Mouse (Mus musculus): ENCODE measurements at regions not wholly inside any gene's neighbourhood (a gene's known extent, or its start where the extent isn't known, plus 50 kb on each side); places are given as distances from the start of the nearest gene placed in this dataset.
"Not testable (repeated sequence)": the region's sequence is repeated elsewhere in the genome, so short reads cannot be mapped to it uniquely, and the experiment has no call there.

DNA sequence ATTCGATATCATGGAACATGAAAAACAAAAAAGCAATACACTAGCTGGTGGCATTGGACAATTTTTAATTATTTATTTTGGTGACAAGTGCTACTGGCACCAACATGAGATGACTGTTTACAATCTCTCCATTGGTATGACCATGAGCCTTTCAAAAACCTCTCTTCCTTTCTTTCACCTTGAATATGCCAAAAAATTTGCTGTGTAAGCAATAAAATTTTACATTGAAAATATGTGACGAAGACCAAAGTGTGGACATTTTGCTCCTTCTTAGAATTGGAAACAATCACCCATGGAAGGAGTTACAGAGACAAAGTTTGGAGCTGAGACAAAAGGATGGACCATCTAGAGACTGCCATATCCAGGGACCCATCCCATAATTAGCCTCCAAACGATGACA, 83.4 kb upstream of the Gm49339 start:
- intact Hi-C loops (cut with DNase I); H3K4me3 ChIP-seq; DNase-seq; H3K27ac ChIP-seq: not testable (repeated sequence)

DNA sequence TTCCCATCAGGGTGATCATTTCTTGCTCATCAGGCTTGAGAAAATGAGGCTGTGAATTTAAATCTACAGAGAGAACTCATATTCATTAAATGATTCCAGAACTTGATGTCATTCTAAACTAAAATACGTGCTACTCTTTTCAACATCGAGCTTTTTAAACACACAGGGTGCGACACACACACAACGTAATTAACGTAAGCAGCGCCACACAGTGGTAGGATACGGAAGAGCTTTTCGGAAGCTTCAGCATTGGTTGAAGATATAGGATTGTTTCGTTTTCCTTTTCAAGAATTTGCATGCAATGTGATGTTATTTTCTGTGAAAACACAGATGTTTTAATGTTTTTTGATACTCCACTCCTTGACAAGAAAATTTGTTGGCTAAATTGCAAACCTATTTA, 75.3 kb upstream of the Gm49339 start:
- intact Hi-C loops (cut with DNase I), result loop anchor here (2.0 kb wide), 1 partner anchor 706 kb away; no protein-coding TSS in a partner anchor

DNA sequence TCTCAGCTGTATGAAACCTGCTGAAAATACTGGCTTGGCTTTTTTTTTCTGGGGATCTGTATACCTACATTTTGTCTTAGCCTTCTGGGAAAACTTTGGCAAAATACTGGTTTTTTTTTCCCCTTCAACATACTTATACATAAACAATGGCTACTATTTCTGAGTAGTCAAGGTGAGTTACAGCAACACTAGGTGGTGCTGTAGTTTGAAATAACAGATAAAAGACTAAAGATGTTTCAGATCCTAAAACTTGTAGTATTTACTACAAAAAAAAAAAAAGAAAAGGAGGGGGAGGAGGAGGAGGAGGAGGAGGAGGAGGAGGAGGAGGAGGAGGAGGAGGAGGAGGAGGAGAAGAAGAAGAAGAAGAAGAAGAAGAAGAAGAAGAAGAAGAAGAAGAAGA, 67.6 kb upstream of the Gm49339 start:
- Histone ChIP-seq H3K27ac (no peak overlapping the region), H3K4me3 (no peak overlapping the region)
- no peak for TF ChIP-seq CTCF (IDR thresholded peaks at IDR 0.05)
- DNase-seq, result no peak
- intact Hi-C loops (cut with DNase I), result no loop called here

More for the DNA sequence above, 75.3 kb upstream of the Gm49339 start:
- Histone ChIP-seq H3K4me3 (peak overlapping the region; percentile 40), H3K27ac (no peak overlapping the region)
- peak; percentile 62 for TF ChIP-seq CTCF (IDR thresholded peaks at IDR 0.05)
- DNase-seq, result peak; percentile 22

DNA sequence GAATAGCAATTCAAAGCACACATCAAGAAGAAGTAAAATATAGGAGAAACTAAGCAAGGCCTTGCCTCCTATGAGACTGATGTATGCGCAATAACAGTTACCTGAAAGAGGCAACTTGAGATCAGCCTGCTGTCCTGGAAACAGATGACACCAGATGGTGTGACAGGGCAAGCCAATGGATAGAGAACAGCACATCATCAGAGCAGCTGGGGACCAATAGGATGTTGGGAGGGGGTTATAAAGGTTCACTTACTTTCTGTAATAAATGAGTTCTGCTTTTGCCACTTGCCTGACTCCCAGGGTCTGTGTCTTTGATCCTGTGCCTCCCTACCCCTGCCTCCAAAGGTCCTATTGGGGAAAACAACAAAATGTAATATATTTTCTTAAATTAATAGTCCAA, 65.9 kb upstream of the Gm49339 start:
- intact Hi-C loops (cut with DNase I), result no loop called here
- no peak for DNase-seq
- Histone ChIP-seq H3K4me3 (no peak overlapping the region), H3K27ac (no peak overlapping the region)
- no peak for TF ChIP-seq CTCF (IDR thresholded peaks at IDR 0.05)

DNA sequence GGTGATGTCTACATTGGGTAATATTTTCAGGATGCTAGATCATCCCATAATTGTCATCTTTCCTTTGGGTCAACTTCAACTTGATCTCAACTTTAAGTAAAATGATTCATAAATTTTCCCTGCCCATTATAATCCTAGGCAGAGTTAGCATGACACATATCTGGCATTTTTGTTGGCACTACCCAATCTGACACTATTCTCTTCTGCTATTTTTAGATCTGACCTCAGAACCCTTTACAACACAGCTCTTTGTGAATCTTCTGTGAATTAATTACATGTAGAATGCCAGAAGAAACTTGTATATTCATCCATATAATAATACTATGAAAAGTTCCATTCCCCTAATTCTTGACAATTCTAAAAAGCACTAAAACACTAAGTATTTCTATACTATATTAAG, 63.7 kb upstream of the Gm49339 start:
- Histone ChIP-seq H3K27ac (no peak overlapping the region), H3K4me3 (no peak overlapping the region)
- no peak for TF ChIP-seq CTCF (IDR thresholded peaks at IDR 0.05)
- DNase-seq, result no peak
- intact Hi-C loops (cut with DNase I), result no loop called here

DNA sequence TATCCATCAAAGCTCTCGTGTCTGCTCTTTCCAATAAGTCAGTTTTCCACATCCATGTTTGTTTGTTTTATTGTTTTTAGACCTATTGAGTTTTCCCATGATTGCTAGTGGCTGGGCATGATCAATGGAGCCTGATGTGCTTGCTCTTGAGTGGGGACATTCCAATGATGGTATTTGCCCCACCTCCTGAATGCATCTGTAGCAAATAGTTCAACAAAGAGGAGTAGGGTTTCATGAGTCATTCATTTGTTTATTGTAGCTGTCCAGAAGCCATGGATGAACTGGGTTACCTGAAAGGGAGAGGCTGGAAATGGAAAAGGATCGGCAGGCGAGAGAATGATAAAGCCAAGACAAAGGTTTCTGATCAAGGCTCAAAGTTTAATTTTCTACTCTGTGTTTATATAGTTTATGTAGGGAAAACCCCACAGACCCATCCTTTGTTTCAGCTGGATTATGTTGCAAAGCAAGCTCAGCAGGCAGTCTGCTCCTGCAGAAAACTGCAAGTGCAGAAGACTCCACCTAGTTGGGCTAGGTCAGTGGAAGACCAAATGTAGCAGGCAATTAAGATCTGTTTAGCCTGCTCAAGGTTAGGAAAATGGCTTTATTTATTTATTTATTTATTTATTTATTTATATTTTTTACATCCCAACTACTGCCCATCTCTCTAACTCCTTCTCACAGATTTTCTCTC, 63.0 kb upstream of the Gm49339 start:
- H3K27ac ChIP-seq, result no peak overlapping the region
- intact Hi-C loops (cut with DNase I), result no loop called here
- no peak for DNase-seq
- H3K4me3 ChIP-seq, result no peak overlapping the region
- TF ChIP-seq CTCF (IDR thresholded peaks at IDR 0.05), result no peak

DNA sequence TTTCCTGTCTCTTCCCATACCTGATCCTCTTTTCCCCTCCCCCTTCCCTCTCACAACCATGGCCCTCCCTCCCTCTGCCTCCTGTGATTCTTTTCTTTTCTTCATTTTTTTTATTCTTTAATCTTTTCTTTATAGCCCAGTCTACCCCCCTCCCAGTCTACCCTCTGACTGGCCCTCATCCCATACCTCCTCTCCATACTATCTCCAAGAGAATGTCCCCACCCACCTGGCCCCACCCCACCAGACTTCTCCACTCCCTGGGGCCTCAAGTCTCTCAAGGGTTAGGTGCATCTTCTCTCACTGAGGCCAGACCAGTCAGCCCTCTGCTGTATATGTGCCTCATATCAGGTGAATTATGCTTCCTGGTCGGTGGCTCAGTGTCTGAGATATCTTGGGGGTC, 61.9 kb upstream of the Gm49339 start:
- intact Hi-C loops (cut with DNase I), result no loop called here
- Histone ChIP-seq H3K4me3 (no peak overlapping the region), H3K27ac (no peak overlapping the region)
- no peak for DNase-seq
- TF ChIP-seq CTCF (IDR thresholded peaks at IDR 0.05), result no peak

DNA sequence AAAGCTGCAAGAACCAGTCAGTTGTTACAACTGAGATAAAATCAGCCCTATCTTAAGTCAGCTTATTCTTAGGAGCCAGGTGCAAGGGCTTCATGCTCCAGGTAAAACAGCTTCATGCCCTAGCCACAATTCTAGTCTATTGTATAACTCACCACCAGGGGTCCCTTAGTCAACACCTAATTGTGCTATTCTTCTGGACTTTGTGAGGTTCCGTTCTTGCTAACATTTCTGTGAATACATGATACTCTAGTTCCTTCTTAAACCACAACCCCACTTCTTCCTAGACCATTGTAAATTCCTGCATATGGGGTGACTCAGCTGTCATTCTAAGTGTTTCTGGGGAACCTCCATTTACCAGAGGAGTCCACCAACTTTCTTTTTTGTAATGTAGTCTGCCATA, 57.9 kb upstream of the Gm49339 start:
- Histone ChIP-seq H3K4me3 (no peak overlapping the region), H3K27ac (no peak overlapping the region)
- no peak for TF ChIP-seq CTCF (IDR thresholded peaks at IDR 0.05)
- intact Hi-C loops (cut with DNase I), result no loop called here
- DNase-seq, result no peak

Measured in gastrocnemius, adult 2 months (tissue).